Mouse (Mus musculus): ENCODE measurements at regions not wholly inside any gene's neighbourhood (a gene's known extent, or its start where the extent isn't known, plus 50 kb on each side); places are given as distances from the start of the nearest gene placed in this dataset.

DNA sequence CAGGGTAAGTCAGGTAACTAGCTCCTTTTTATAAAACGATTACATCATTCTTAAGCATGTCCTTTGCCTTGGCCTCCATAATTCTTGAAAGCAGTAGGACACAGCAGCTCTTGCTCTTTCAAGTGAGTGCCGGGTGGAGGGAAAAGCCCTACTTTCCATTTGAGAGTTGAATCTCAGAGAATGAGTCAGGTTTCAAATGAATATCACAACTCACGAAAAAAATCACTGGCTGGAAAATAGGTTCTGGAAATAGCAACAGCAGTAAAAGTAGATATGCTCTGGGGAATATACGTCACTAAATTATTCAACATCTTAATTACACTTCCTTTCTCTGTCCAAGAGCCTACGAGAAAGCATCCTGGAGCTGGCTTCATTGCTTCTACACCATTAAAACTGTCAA lies 250.5 kb downstream of the Kcnc2 start:
- WGBS: 77% methylated on average over 5 of the region's 5 CpGs

GRCm38 (mm10) chr10:112543051-112543450 lies 272.1 kb downstream of the Kcnc2 start:
- Histone ChIP-seq H3K36me3 (ENCODE audit: control insufficient read depth, insufficient read depth, low read length) (no peaks in the 10 kb centered on the region), H3K9ac (ENCODE audit: low read depth, low read length) (no peak overlapping the region), H3K4me1 (ENCODE audit: control insufficient read depth, insufficient read depth, low read length) (no peaks in the 10 kb centered on the region), H3K9me3 (replicated peaks; ENCODE audit: control insufficient read depth, low read length, poor library complexity, severe bottlenecking) (no peaks in the 10 kb centered on the region), H3K4me2 (ENCODE audit: low read length) (no peak overlapping the region), H3K27ac (ENCODE audit: low read length) (no peak overlapping the region), H3K4me3 (ENCODE audit: low read depth, low read length) (no peak overlapping the region), H3K27me3 (ENCODE audit: control insufficient read depth, insufficient read depth, low read depth, low read length) (no peaks in the 10 kb centered on the region)
- 85% methylated on average over 4 of the region's 4 CpGs for WGBS
- ATAC-seq: no peak

More for the DNA sequence above, 250.5 kb downstream of the Kcnc2 start:
- no peak overlapping the region for H3K4me2 ChIP-seq (ENCODE audit: low read length)
- ATAC-seq: no peak
- H3K9ac ChIP-seq (ENCODE audit: low read depth, low read length): no peak overlapping the region
- no peaks in the 10 kb centered on the region for H3K36me3 ChIP-seq (ENCODE audit: control insufficient read depth, insufficient read depth, low read length)
- no peak overlapping the region for H3K27ac ChIP-seq (ENCODE audit: low read length)
- no peaks in the 10 kb centered on the region for H3K9me3 ChIP-seq (replicated peaks; ENCODE audit: control insufficient read depth, low read length, poor library complexity, severe bottlenecking)
- no peaks in the 10 kb centered on the region for H3K27me3 ChIP-seq (ENCODE audit: control insufficient read depth, insufficient read depth, low read depth, low read length)
- H3K4me3 ChIP-seq (ENCODE audit: low read depth, low read length): no peak overlapping the region
- no peaks in the 10 kb centered on the region for H3K4me1 ChIP-seq (ENCODE audit: control insufficient read depth, insufficient read depth, low read length)

DNA sequence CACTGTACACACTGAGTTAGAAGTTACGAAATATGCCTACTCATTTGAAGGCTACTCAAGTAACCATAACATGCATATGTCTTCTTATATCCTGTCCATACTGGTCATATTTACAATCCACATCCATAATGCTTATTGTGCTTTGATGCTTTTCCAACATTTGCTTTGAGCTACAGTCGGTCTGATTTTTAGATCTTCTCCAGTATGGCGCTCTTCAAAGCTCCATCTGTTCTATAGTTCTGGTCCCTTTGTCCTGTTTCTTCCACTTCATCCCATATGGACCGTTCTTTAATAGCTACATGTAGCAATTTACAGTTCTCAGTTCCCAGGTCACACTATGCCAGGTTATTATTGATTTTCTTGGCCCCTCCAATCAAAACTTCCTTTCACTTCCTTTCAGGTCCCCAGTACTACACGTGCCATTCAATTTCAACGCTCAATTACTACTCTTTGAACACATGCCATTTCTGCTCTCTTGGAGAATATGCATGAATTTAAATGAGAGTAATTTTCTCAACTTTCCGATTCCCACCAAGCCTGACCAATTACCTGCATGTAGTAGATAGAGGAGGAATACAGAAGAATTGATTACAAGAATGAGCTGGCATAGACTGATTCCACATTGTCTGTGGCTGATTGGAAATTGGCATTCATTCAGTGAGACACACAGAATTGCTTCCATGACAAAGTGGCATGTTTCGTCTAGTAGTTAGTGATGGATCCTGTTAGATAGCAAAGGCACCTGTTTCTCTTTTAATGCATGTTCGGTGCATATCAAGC lies 301.0 kb downstream of the Kcnc2 start:
- H3K9ac ChIP-seq (ENCODE audit: low read depth, low read length): no peak overlapping the region
- H3K27me3 ChIP-seq (ENCODE audit: control insufficient read depth, insufficient read depth, low read depth, low read length): no peaks in the 10 kb centered on the region
- no peak overlapping the region for H3K4me2 ChIP-seq (ENCODE audit: low read length)
- H3K4me1 ChIP-seq (ENCODE audit: control insufficient read depth, insufficient read depth, low read length): no peaks in the 10 kb centered on the region
- WGBS: 70% methylated on average over 9 of the region's 9 CpGs
- no peak overlapping the region for H3K27ac ChIP-seq (ENCODE audit: low read length)
- ATAC-seq: peak; percentile 58
- no peaks in the 10 kb centered on the region for H3K36me3 ChIP-seq (ENCODE audit: control insufficient read depth, insufficient read depth, low read length)
- no peak overlapping the region for H3K4me3 ChIP-seq (ENCODE audit: low read depth, low read length)
- H3K9me3 ChIP-seq (replicated peaks; ENCODE audit: control insufficient read depth, low read length, poor library complexity, severe bottlenecking): no peaks in the 10 kb centered on the region

DNA sequence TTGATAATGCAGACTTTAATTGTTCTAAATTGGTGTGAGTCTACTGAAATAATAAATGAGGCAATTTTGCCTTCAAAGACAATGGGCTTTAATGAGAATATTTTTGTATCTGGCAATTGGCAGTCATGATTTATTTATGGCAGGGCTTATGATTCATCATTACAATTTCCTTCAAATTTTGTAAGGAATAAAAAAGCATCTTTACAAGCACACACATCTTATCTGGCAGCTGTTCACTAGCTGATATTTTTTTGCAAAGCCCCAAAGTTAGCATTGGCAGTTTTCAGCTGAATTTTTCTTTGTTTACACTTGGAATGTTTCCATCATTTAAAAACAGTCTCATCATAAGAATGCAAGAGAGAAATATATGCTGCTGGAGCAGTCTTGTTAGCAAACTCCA lies 301.6 kb downstream of the Kcnc2 start:
- Histone ChIP-seq H3K27me3 (ENCODE audit: control insufficient read depth, insufficient read depth, low read depth, low read length) (no peaks in the 10 kb centered on the region), H3K9me3 (replicated peaks; ENCODE audit: control insufficient read depth, low read length, poor library complexity, severe bottlenecking) (no peaks in the 10 kb centered on the region), H3K4me2 (ENCODE audit: low read length) (no peak overlapping the region), H3K36me3 (ENCODE audit: control insufficient read depth, insufficient read depth, low read length) (no peaks in the 10 kb centered on the region), H3K4me1 (ENCODE audit: control insufficient read depth, insufficient read depth, low read length) (no peaks in the 10 kb centered on the region), H3K9ac (ENCODE audit: low read depth, low read length) (no peak overlapping the region), H3K27ac (ENCODE audit: low read length) (no peak overlapping the region), H3K4me3 (ENCODE audit: low read depth, low read length) (no peak overlapping the region)
- ATAC-seq: peak; percentile 45; the same call in 1 of the 2 replicates

DNA sequence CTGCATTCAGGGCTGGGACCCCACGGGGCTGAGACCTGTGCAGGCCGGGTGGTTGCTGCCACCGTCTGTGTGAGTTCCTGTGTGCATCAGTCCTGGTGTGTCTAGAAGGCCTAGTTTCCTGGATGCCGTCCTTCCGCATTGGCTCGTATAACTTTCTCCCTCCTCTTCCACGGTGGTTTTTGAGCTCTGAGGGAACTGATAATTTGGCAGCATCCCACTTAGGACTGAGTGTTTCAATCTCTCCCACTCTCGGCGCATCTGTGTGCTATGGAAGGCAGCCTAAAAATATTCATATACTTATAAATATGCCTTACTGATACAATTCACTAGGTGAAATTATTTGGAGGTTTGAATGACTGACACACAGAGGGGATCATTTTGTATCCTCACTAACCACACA lies 314.0 kb downstream of the Kcnc2 start:
- Histone ChIP-seq H3K9me3 (replicated peaks; ENCODE audit: control insufficient read depth, low read length, poor library complexity, severe bottlenecking) (no peaks in the 10 kb centered on the region), H3K4me3 (ENCODE audit: low read depth, low read length) (no peak overlapping the region), H3K27ac (ENCODE audit: low read length) (no peak overlapping the region), H3K4me1 (ENCODE audit: control insufficient read depth, insufficient read depth, low read length) (no peaks in the 10 kb centered on the region), H3K9ac (ENCODE audit: low read depth, low read length) (no peak overlapping the region), H3K27me3 (ENCODE audit: control insufficient read depth, insufficient read depth, low read depth, low read length) (no peaks in the 10 kb centered on the region), H3K36me3 (ENCODE audit: control insufficient read depth, insufficient read depth, low read length) (no peaks in the 10 kb centered on the region), H3K4me2 (ENCODE audit: low read length) (no peak overlapping the region)
- WGBS: 90% methylated on average over 9 of the region's 9 CpGs
- no peak for ATAC-seq

GRCm38 (mm10) chr10:112594327-112594726 lies 323.4 kb downstream of the Kcnc2 start:
- Histone ChIP-seq H3K4me2 (ENCODE audit: low read length) (no peak overlapping the region), H3K4me1 (ENCODE audit: control insufficient read depth, insufficient read depth, low read length) (no peaks in the 10 kb centered on the region), H3K27me3 (ENCODE audit: control insufficient read depth, insufficient read depth, low read depth, low read length) (no peaks in the 10 kb centered on the region), H3K27ac (ENCODE audit: low read length) (no peak overlapping the region), H3K9ac (ENCODE audit: low read depth, low read length) (no peak overlapping the region), H3K36me3 (ENCODE audit: control insufficient read depth, insufficient read depth, low read length) (no peaks in the 10 kb centered on the region), H3K9me3 (replicated peaks; ENCODE audit: control insufficient read depth, low read length, poor library complexity, severe bottlenecking) (no peaks in the 10 kb centered on the region), H3K4me3 (ENCODE audit: low read depth, low read length) (no peak overlapping the region)
- no peak for ATAC-seq
- 78% methylated on average over 2 of the region's 2 CpGs for WGBS

DNA sequence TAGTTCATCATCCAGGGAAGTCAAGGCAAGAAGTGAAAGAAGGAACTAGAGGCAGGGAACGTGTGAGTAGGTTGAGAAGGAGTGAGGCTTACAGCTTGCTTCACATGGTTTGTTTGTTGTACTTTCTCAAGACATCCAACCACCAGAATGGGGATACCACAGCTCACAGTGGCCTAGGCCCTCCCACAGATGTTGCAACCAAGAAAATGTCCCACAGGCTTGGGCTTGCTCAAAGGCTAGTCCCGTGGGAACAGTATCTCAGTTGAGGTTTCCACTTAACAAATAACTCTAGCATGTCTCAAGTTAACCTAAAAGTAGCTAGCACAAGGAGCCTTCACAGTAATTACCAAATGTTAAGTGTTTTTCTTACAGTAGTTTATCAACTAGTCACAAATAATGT lies 323.2 kb downstream of the Atxn7l3b start:
- Histone ChIP-seq H3K36me3 (ENCODE audit: control insufficient read depth, insufficient read depth, low read length) (no peaks in the 10 kb centered on the region), H3K27me3 (ENCODE audit: control insufficient read depth, insufficient read depth, low read depth, low read length) (no peaks in the 10 kb centered on the region), H3K4me2 (ENCODE audit: low read length) (no peak overlapping the region), H3K9me3 (replicated peaks; ENCODE audit: control insufficient read depth, low read length, poor library complexity, severe bottlenecking) (no peaks in the 10 kb centered on the region), H3K27ac (ENCODE audit: low read length) (no peak overlapping the region), H3K4me3 (ENCODE audit: low read depth, low read length) (no peak overlapping the region), H3K4me1 (ENCODE audit: control insufficient read depth, insufficient read depth, low read length) (no peaks in the 10 kb centered on the region), H3K9ac (ENCODE audit: low read depth, low read length) (no peak overlapping the region)
- 80% methylated on average over 2 of the region's 2 CpGs for WGBS
- no peak for ATAC-seq

GRCm38 (mm10) chr10:112607642-112608041 lies 321.2 kb downstream of the Atxn7l3b start:
- Histone ChIP-seq H3K9ac (ENCODE audit: low read depth, low read length) (no peak overlapping the region), H3K4me2 (ENCODE audit: low read length) (no peak overlapping the region), H3K36me3 (ENCODE audit: control insufficient read depth, insufficient read depth, low read length) (no peaks in the 10 kb centered on the region), H3K9me3 (replicated peaks; ENCODE audit: control insufficient read depth, low read length, poor library complexity, severe bottlenecking) (no peaks in the 10 kb centered on the region), H3K27me3 (ENCODE audit: control insufficient read depth, insufficient read depth, low read depth, low read length) (no peaks in the 10 kb centered on the region), H3K4me1 (ENCODE audit: control insufficient read depth, insufficient read depth, low read length) (no peaks in the 10 kb centered on the region), H3K27ac (ENCODE audit: low read length) (no peak overlapping the region), H3K4me3 (ENCODE audit: low read depth, low read length) (no peak overlapping the region)
- WGBS: 75% methylated on average over 4 of the region's 4 CpGs
- ATAC-seq: no peak

DNA sequence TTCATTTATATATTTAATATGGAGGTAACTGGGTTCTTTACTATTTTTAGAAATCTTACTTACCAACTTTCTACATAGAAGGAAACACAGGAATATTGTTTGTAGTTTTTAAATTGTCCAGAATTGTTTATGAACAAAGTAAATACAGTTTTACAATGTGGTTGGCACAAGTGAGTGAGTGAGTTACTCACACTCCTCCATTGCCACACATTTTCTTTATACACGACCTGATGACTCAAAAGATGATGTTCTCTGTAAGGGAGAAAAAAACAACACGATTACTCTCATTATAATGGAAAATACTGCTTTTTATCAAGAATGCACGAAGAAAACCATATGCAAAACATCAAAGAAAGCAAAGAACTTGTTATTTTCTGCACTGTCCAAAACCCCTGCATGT lies 317.1 kb downstream of the Atxn7l3b start:
- Histone ChIP-seq H3K4me3 (ENCODE audit: low read depth, low read length) (no peak overlapping the region), H3K4me2 (ENCODE audit: low read length) (no peak overlapping the region), H3K9me3 (replicated peaks; ENCODE audit: control insufficient read depth, low read length, poor library complexity, severe bottlenecking) (no peaks in the 10 kb centered on the region), H3K9ac (ENCODE audit: low read depth, low read length) (no peak overlapping the region), H3K36me3 (ENCODE audit: control insufficient read depth, insufficient read depth, low read length) (no peaks in the 10 kb centered on the region), H3K27me3 (ENCODE audit: control insufficient read depth, insufficient read depth, low read depth, low read length) (no peaks in the 10 kb centered on the region), H3K27ac (ENCODE audit: low read length) (no peak overlapping the region), H3K4me1 (ENCODE audit: control insufficient read depth, insufficient read depth, low read length) (no peaks in the 10 kb centered on the region)
- WGBS: 68% methylated on average over 3 of the region's 3 CpGs
- ATAC-seq: no peak
